Mouse (Mus musculus): ENCODE data around the gene Leprot.
A peak's percentile ranks its signal among the peaks of the same experiment; 100 is the strongest.

The Leprot gene

GRCm38 (mm10) chr4:101647196-101647905, at the start of gene Leprot:
Gene Leprot, plus strand, starts transcription at chr4:101647718.
- DNase-seq (ENCODE audit: low spot score) = peak; percentile 99

GRCm38 (mm10) chr4:101601758-101602157, 45.8 kb upstream of the Leprot start:
- DNase-seq (ENCODE audit: low spot score) = no peak

GRCm38 (mm10) chr4:101603635-101604034, 43.9 kb upstream of the Leprot start:
- DNase-seq (ENCODE audit: low spot score) = no peak

- no peak for DNase-seq (ENCODE audit: low spot score)
These were observed 31.0 kb upstream of the Leprot start for GRCm38 (mm10) chr4:101616520-101616919.

GRCm38 (mm10) chr4:101617742-101618141, 29.8 kb upstream of the Leprot start:
- no peak for DNase-seq (ENCODE audit: low spot score)

GRCm38 (mm10) chr4:101620206-101620605, 27.3 kb upstream of the Leprot start:
- DNase-seq (ENCODE audit: low spot score) = no peak

GRCm38 (mm10) chr4:101621241-101621640, 26.3 kb upstream of the Leprot start:
- DNase-seq (ENCODE audit: low spot score) = no peak

- DNase-seq (ENCODE audit: low spot score) = no peak
These were observed 22.2 kb upstream of the Leprot start for GRCm38 (mm10) chr4:101625278-101625677.

GRCm38 (mm10) chr4:101635596-101635995, 11.9 kb upstream of the Leprot start:
- DNase-seq (ENCODE audit: low spot score) = no peak

- DNase-seq (ENCODE audit: low spot score) = no peak
These were observed 10.0 kb upstream of the Leprot start for GRCm38 (mm10) chr4:101637472-101637871.

- no peak for DNase-seq (ENCODE audit: low spot score)
These were observed 6.9 kb upstream of the Leprot start for GRCm38 (mm10) chr4:101640631-101641030.

GRCm38 (mm10) chr4:101642708-101643107, 4.8 kb upstream of the Leprot start:
- no peak for DNase-seq (ENCODE audit: low spot score)

- DNase-seq (ENCODE audit: low spot score) = no peak
These were observed 4.3 kb upstream of the Leprot start for GRCm38 (mm10) chr4:101643216-101643615.

- no peak for DNase-seq (ENCODE audit: low spot score)
These were observed 692 bp upstream of the Leprot start for GRCm38 (mm10) chr4:101646857-101647195.

GRCm38 (mm10) chr4:101647976-101648642, 591 bp downstream of the Leprot start:
- peak; percentile 32 for DNase-seq (ENCODE audit: low spot score)

GRCm38 (mm10) chr4:101648745-101649144, 1.2 kb downstream of the Leprot start:
- DNase-seq (ENCODE audit: low spot score) = no peak

GRCm38 (mm10) chr4:101650961-101651360, 3.4 kb downstream of the Leprot start:
- no peak for DNase-seq (ENCODE audit: low spot score)

- no peak for DNase-seq (ENCODE audit: low spot score)
These were observed 6.7 kb downstream of the Leprot start for GRCm38 (mm10) chr4:101654256-101654655.

GRCm38 (mm10) chr4:101654788-101655414, 7.4 kb downstream of the Leprot start:
- no peak for DNase-seq (ENCODE audit: low spot score)

GRCm38 (mm10) chr4:101655415-101655790, 7.9 kb downstream of the Leprot start:
- no peak for DNase-seq (ENCODE audit: low spot score)

GRCm38 (mm10) chr4:101656056-101656455, 8.5 kb downstream of the Leprot start:
- no peak for DNase-seq (ENCODE audit: low spot score)

- DNase-seq (ENCODE audit: low spot score) = no peak
These were observed 9.5 kb downstream of the Leprot start for GRCm38 (mm10) chr4:101656956-101657570.
